Mouse (Mus musculus) adrenal gland, postnatal 10 days (tissue): ENCODE measurements around the gene Cep55. TPM values are rescaled to one million over a fixed set of nuclear protein-coding genes. Genes with fewer than 3 reads are reported as not detected.

Experiments
- DNase-seq: peaks from one replicate; pipeline ENCODE4 v3.0.0; 2021; ENCODE audit warnings: mixed read lengths
- total RNA-seq, 2 experiments: library from RNA; stranded (reverse); gene quantifications; 2 replicates each; pipeline ENCODE4 v1.2.3; 2021

Cep55 gene
- total RNA-seq, 2 experiments from 2014 or later: 7.1 to 7.7 TPM

DNA sequence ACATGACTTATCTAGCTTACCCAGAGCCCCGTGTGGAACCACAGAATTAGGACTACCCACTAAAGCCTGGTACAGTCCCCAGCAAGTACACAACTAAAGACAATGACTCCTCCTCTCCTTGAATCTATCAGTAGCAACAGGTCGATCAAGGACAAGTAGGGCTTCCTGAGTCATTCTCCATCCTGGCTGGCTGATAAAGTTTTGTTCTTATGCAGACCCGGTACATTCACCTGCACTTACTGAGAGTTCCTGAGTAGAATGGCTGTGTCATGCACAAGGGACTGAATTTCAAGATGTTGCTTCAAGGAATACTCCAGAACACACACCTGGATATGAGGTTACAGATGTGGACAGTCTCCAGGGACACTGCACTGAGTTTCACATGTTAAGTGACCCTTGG is 9.6 kb upstream of the Cep55 start:
- DNase-seq: no peak

DNA sequence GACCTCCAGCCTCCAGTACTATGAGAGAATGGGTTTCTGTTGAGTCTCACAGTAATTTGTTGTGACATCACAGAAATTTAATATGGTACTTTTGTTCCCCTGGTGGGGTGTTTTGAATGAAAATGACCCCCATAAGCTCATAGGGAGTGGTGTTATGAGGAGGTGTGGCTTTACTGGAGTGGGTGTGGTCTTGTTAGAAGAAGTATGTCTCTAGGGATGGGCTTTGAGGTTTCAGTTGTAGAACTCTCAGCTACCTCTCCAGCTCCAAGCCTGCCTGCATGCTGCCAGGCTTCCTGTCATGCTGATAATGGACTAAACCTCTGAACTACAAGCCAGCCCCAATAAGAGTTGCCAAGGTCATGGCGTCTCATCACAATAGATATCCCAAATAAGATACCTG is 5.1 kb upstream of the Cep55 start:
- DNase-seq: no peak

DNA sequence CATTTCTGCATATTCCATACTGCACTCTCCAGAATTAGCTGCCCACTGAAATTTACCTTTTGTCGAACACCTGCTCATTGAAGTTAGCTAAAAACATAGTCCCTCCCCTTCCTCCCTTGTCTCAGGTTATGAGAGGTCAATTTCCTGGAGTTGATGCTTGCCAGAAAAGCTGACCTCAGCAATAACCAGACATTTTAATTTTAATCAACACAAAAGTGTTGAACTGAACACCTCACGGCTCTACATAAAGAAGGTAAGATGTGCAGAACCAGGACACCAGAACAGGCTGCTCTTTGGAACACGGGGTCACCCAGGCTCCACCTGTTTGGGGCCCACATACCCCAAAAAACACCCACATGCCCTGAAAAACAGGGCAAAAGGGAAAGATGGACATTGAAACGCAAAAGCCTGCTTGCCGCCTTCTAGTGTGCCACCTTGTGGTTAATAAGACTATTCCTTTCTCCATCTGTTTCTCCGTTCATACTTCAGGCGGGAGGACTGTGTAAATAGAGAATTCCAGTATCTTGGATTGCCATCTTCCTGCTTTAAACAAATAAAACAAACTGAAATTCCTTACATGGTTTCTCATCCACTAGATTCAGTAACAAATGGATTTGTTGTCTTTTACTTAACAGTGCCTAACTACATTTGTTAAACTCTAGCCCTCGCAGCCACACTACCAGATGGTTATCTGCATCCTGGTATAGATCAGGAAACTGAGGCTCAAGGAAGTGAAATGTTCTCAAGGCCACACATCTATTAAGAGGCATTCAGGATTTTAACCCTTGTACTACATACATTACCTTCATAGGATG is 1.4 kb upstream of the Cep55 start:
- no peak for DNase-seq

DNA sequence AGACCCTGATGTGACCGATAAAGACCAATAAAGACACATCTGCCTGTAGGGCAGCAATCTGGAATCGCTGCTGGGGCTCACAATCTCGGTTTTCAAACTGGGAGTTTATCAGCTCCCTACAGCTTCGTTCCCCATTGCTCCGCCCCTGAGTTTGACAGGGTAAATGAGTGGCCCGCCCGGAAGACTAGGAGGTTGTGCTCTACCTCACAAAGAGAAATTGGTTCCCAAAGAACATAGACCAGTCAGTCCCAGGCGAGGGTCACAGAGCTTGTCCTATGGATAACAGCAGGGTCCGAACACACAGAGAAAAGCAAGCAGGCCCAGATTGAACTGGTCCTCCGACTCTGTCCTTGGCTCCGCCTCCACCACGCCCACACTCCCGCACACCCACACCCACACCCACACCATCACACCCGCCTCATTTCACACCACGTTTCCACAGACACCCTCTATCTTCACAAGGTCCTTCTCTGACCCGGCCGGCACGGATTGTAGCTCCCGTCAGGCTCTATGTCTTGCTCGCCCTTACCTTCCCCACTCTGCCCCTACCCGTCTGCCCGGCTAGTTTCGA is 577 bp upstream of the Cep55 start:
- peak; percentile 83 for DNase-seq

DNA sequence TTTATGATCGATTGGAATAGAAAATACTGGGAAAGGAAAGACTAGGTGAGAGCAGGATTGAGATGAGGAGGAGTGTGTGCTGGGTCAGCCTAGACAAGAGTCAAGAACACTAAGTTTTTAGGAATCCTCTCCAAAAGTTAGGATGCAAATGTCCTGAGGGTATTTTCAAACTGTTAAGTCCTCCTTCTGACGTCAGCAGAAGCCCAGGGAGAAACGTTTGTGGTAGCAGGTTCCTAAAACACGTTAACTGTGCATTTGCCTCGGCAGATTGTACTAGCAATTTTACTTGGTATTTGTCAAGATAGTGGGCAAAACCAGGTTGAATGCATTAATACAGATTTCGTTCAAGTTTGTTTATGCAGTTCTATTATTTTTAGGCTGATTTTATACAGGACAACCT is 987 bp downstream of the Cep55 start:
- no peak for DNase-seq

DNA sequence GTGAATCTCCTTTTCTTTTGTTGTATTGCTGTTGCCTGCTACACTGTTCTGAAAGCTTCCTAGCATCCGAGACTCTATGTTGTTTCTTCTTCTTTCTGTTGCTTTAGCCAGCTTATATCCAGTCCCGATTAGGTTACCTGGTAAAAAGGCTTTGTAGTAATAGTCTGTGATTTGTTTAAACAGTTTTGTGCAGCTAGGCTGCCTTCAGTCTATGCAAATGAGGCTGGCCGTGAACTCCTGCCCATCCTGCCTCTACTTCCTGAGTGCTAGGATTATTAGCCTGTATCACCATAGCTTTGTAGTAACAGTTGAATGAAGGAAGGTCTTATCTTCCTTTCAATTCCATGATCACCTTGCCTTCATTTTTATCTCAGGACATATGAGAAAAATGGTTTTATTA is 1.5 kb downstream of the Cep55 start:
- no peak for DNase-seq

DNA sequence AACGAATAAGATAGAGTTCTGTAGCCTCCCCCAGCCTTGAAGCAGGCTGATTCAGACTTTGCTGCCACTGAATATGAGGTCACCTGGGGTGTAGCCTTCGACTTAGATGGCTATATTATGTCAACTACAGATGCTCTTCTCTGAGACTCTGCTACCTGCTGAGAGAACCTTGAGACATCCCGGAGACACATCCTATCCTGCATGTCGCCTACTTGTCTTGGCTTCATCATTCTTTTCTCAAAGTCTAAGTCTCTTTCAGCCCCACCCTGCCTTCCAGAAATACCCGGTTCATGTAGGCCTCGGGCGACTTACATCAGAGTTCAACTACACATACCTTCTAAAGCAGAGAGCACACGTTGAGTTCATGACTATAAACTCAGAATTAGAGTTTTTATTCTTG is 2.1 kb downstream of the Cep55 start:
- no peak for DNase-seq

DNA sequence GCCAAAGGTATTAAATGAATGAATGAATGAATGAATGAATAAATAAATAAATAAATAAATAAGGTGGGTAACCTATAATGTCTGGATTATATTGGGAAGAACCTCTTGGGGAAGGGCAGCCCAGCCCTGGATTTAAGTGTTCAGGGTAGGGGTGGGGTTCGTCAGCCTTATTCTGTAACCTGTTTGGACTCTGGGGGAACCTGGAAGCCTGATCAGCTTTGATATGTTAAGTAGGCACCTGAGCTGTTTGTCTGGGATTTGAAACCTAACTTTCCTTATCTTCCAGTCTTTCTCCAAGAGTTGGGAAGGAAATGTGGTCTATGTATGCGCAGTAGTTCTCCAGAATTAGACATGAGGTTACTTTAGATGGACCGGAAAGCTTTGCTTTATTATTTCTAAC is 8.4 kb downstream of the Cep55 start:
- no peak for DNase-seq

DNA sequence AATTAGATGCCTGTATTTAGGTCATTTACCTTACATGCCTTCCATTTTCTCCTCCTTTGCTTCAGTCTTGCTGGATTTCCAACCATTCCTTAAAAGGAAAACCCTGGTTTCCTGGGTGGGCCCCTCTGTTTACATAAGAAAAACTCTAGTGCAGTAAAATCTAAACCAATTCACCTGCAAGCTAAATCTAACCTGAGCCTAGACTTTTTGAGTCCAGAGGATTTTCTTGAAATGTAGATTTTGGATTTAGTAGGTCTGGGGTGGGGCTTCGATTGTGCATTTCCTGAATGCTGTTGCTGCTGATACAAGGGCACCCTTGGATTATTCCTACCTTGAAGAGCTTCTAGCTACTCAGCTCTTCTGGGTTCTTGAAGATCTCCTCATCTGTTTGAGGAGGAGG is 9.2 kb downstream of the Cep55 start:
- no peak for DNase-seq

DNA sequence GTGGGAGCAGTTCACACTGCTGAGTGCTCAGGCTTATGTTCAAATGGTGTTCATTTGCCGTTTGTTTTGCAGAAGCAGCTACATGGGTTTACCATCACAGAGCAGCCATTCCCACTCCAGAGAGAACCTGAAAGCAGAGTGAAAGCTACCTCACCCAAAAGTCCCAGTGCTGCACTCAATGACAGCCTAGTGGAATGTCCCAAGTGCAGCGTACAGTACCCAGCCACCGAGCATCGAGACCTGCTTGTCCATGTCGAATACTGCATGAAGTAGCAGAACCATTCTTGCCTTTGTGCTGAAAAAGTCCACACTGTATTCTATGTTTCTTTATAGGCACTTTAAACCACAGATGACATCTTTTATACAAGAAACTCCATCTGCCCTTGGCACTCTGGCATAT is 18.4 kb downstream of the Cep55 start:
- DNase-seq: no peak

DNA sequence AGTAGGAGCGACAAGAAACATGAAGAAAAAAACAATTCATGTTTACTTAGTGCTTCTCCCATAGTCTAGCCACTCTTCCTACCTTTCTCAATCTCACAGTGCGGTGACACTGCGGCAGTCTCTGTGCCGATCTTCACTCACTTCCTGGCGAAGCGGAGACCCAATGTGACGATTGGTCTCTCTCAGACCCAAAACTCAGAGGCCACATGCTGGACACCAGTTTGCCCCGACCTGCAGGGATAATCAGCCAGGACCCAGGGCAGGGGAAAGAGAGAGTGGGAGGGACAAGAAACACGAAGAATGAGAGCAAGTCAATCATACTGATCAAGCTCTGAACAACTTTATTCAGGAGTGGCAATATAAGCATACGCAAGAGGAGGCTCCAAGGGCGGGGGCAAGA is 20.2 kb downstream of the Cep55 start:
- DNase-seq: no peak

DNA sequence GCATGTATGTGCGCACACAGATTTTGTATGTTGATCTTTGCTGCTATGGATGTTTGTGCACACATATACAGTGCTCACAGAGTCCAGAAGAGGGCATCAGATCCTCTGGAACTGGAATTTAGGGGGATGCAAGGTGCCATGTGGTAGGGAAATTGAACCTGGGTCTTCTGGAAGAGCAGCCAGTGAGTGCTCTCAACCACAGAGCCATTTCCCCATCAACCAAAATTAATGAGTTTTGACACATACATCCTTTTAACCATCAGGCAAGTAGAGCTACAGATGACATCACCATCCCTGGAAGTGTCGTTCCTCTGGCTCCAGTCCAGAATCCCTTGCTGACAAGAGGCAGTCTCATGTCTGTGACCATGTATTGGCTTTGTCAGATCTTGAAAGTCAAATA is 21.4 kb downstream of the Cep55 start:
- DNase-seq: peak; percentile 37

DNA sequence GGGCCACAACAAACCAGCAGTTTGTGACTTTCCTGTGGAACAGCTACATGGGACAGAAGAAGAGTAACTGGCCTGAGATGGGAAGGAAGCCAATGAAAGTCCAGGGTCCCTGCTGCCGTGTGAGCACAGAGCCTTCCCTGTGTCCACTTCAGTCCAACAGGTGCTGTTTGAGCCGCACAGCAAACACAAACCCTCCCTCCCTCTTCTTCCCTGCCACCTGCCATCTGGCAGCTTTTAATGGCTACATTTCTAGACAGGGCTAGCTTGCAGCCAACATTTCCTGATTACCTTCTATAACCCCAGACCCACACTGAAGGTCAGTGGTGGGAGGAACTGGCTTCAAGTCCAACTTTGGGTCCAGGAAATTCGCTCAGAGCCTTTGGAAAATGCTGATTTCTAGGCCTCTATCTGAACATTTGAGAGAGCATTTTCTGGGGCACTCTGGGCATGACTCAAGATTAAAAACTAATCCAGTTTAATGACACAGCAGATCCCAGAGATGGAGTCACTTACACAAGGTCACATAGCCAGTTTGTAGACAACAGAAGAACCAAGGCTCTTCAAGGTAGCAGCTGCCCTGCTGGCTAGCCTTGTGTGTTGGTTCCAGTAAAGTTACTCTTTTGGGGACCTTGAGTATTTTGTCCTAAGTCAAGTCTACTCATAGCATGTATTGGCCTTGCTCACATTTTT is 23.2 kb downstream of the Cep55 start:
- no peak for DNase-seq

DNA sequence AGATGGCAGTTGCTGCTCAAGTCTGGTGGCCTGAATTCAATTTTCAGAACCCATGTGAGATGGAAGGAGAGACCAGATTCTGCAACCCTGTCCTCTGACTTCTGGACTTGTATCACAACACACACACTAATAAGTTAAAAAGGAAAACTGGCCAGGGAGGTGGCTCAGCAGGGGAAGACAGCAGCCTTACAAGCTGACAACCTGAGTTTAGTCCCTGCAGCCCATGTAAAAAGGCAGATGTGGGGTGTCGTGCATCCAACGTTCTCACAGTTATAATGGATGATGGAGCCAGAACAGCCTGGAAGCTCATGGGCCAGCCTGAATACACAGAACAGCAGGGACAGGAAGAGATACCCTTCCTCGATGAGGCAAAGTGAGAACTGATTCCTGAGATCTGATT is 26.6 kb downstream of the Cep55 start:
- no peak for DNase-seq

DNA sequence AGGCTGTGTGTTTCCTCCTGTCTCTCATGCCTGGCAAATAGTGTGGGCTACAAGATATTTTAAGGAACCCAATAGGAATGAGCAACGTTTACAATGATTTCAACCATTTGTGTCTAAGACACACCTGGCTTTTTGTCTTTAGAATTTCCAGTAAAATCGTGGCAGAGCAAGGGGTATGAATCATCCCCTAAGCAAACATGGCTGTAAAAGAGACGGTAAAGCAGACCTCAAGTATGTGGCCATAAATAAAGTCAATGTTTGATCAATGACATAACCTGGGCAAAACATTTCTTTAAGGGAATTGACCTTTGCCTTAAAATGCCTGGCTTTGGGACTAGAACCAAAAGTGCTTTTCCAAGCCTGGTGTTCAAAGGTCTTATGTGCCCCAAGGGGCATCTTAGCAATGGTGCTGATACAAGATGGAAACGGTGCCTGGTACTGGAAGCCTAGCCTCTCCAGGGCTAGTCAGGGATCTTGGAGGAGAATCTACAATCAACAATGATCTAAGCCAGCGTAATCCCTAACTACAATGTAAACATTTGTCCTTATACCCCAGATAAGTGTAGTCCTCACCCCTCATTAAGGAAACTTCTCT is 28.2 kb downstream of the Cep55 start:
- no peak for DNase-seq

DNA sequence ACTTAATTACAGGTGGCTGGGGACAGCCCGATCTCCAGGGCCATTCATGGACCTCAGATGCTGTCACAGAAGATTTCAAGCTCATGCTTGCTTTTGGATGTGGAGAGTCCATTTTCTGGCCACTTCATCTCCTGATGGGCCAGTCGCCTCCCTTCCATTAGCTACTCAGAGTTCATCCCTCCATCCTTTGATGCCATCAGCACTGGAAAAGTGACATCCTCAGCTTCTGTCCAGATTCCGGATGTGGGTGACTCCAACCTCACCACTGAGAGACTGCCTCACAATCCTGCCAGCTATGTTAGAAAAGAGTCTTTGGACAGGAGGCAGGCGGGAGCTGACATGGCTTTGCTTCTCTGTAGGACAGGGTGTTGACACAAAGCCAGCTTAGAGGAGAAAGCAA is 31.0 kb downstream of the Cep55 start:
- DNase-seq: no peak

DNA sequence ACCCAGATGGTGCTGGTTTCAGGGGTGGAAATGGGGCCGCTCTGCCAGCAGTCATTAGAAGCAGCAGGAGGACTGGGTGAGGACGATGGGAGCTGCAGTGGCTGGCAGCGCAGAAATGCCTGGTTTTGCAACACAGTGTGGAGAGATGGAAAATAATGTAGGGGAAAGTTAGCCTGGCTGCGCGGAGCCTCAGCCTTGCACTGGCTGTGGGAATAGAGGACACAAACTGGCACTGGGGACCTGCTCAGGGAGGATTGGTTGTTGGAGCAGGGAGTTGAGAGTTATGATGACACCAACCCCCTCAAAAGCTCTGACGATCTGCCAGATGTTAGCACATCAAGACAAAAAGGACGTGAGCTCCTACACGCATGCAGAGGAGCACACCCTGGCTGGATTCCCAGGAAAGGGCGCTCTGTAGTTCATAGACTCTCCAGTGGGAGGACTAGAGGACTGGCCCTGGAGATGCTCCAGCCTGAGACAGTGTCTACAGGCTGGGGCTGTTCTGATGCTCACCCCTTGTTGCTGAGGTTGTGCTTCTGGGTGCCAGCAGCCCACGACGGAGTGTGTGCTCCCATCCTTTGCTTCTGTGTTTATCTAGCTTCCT is 32.2 kb downstream of the Cep55 start:
- DNase-seq: peak; percentile 82

DNA sequence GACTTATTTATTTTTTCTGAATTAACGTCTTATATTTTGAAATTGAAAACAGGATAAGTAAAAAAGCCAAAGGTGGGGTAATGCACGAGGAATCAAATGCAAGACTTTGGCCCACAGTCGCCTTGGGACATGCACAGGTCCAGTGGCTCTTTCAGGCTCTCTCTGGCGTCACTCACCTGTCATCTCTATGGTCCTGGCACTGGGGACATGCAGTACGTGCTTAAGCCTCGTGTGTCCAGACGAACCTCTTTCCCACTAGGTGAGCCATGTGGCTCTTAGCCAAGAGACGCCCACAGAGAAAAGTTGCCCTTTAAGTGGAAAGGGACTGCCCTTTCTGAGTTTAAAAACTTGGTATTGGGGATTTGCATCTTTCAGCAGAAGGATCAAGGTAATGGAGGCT is 34.5 kb downstream of the Cep55 start:
- peak; percentile 65 for DNase-seq

DNA sequence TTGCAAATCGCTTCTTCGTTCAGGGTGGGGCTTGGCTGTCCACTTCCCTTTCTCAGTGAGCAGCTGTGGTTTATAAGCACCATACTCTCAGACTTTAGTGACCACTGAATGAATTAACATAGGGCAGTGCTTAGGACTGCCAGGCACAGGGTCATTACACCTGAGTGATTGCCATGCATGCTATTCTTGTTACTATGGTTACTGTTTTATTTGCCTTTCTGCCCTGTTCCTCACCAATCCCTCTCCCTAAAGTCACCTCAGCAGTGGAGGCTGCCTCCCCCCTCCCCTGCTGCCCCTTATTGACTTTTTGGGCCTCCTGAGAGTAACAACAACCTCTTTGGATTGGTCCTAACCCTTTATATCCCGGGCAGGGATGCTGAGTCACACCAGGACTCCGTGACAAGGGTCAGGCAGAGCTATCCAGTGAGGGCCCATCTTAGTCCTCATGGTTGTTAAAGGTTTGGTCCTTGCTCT is 36.7 kb downstream of the Cep55 start:
- DNase-seq: no peak

DNA sequence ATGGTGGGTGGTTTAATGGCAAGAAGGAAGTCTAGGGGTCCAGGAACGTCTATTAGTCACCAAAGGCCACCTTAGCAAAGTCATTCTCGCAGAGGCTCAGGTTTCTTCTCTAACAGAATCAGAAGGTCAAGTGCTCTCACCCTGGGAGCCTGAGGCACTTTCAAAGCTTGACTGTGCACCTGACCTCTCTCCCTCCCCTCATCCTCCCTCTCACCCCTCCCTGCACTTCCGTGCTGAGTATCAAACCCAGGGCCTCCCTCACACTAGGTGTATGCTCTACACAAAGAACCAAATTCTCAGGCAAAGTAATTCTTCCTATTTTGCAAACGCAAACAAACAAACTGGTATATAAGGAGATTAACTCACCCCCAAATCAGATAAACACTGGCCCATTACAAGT is 41.4 kb downstream of the Cep55 start:
- no peak for DNase-seq

DNA sequence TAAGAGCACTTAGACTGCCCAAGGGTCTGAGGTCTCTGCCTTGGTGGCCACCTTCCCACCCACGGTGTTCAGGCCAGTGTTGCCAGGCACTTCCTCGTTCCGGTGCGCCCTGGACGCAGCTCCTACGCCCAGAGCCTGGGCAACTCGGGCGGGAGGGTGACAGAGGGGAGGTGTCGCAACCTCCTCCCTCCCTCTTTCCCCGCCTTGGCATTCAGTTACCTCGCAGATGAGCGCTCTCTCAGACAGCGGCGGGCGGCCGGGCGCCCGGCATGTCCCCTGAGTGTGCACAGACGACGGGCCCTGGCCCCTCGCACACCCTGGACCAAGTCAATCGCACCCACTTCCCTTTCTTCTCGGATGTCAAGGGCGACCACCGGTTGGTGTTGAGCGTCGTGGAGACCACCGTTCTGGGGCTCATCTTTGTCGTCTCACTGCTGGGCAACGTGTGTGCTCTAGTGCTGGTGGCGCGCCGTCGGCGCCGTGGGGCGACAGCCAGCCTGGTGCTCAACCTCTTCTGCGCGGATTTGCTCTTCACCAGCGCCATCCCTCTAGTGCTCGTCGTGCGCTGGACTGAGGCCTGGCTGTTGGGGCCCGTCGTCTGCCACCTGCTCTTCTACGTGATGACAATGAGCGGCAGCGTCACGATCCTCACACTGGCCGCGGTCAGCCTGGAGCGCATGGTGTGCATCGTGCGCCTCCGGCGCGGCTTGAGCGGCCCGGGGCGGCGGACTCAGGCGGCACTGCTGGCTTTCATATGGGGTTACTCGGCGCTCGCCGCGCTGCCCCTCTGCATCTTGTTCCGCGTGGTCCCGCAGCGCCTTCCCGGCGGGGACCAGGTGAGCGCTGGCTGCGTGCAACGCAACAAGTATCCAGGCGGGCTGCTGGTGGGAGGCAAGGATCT is 42.3 kb downstream of the Cep55 start, which contains the start of gene Ffar4:
Gene Ffar4 (plus strand): TSS at position 214 of the 901 bp plus-strand sequence.
- DNase-seq: peak; percentile 78

DNA sequence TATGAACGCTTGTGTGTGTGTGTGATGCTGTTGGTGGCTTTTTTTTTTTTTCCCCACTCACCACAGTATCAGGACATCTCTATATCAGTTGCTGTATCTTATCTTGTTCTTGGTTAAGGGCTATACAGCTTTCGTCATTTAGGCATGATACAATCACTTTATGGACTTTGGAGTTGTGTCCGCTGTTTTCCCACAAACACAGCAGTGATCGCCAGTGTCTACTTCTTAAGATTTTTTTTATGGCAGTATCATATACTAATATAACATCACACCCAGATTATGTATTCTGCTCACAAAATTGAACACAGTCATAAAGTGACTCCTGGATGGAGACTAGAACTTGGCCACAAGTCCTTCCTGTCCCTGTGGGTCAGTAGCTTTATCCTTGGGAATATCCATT is 53.1 kb downstream of the Cep55 start:
- no peak for DNase-seq
